Mouse (Mus musculus): ENCODE data around the gene Gm2663. TPM values are rescaled to one million over a fixed set of nuclear protein-coding genes. Genes with fewer than 3 reads are reported as not detected.

Gm2663 gene
- 0.77 TPM for polyA plus RNA-seq (2017; shearing (Covaris generic))

DNA sequence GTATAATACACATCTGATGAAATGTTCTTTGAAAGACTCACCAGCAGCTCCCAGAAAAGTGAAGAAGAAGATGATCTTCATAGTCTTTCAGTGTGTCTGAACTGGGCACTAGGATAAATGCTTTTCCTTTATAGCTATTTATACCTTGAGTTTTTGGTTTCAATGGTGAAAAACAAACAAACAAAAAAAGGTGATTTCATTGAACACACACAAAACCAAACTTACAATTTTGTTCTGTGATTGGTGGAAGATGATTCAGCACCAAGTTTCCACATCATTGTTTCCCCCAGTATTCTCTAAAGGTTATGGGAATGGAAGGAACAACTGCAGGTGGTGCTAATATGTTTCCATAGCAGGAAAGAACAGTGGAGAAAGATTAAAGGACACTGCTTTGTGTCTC lies at the start of gene Gm2663:
TSS of gene Gm2663 (minus strand) at position 101 of the 400 bp plus-strand sequence.

DNA sequence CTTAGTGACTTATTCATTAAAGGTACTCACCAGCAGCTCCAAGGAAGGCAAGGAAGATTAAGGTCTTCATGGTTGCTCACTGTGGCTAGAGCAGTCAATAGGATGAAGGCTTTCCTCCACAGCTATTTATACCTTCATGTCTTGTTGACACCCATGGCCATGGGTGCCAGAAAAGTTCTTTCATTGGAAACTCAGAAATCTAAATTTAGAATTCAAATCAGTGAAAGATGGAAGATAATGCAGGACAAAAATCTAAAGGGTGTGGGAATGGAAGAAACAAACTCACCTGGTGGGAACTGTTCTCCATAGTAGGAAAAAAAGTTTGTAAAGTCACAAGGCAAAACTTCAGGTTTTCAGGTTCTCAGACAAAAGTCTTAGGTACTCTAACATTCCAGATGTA lies 36.1 kb upstream of the Gm2663 start, which contains the start of gene 2210010C04Rik:
TSS of gene 2210010C04Rik (minus strand) at position 101 of the 400 bp plus-strand sequence.

GRCm38 (mm10) chr6:40964454-40964853 lies 34.8 kb downstream of the Gm2663 start, which contains the start of gene 1810009J06Rik:
1810009J06Rik (plus strand) TSS chr6:40964754.

GRCm38 (mm10) chr6:40951770-40952169 lies 47.5 kb downstream of the Gm2663 start, which contains the start of gene Gm4744:
Gm4744 (minus strand) TSS chr6:40951870.

Other genes with a start within 250 kb of the Gm2663 start
- 0.19 TPM for gene Moxd2, start 112.0 kb downstream of the Gm2663 start, polyA plus RNA-seq (2017; shearing (Covaris generic))
- gene Prss58, start 99.1 kb downstream of the Gm2663 start, polyA plus RNA-seq (2017; shearing (Covaris generic)), result not detected
- not detected for gene 1700074P13Rik, start 58.9 kb downstream of the Gm2663 start, polyA plus RNA-seq (2017; shearing (Covaris generic))
- gene Gm4744, start 47.6 kb downstream of the Gm2663 start, polyA plus RNA-seq (2017; shearing (Covaris generic)), result not detected
- gene 1810009J06Rik, start 34.7 kb downstream of the Gm2663 start, polyA plus RNA-seq (2017; shearing (Covaris generic)), result not detected
- gene 2210010C04Rik, start 36.0 kb upstream of the Gm2663 start, polyA plus RNA-seq (2017; shearing (Covaris generic)), result 0.08 TPM

Data from CD4-positive, CD25-positive, alpha-beta regulatory T cell (primary cell).